Mouse (Mus musculus): ENCODE results near the gene Nfyc. TPM values are rescaled to one million over a fixed set of nuclear protein-coding genes. Genes with fewer than 3 reads are reported as not detected.

Gene Nfyc
- polyA plus RNA-seq, 1 experiment from 2014 or later = 44.8 TPM

- H3K4me1 ChIP-seq (replicated peaks; ENCODE audit: control insufficient read depth, insufficient read depth) = no peaks in the 10 kb centered on the region
- no peaks in the 10 kb centered on the region for H3K27me3 ChIP-seq (ENCODE audit: control insufficient read depth, insufficient read depth, low read length)
- H3K27ac ChIP-seq (replicated peaks) = no peak overlapping the region
- no peaks in the 10 kb centered on the region for H3K9me3 ChIP-seq (ENCODE audit: control insufficient read depth, low read length)
- no peak overlapping the region for H3K9ac ChIP-seq (ENCODE audit: low read length)
- no peak for TF ChIP-seq EP300 (optimal IDR thresholded peaks at IDR 0.05)
- ATAC-seq (ENCODE audit: low FRiP score, low TSS enrichment) (no peak), DNase-seq (ENCODE audit: low spot score) (no peak)
- H3K4me2 ChIP-seq (replicated peaks; ENCODE audit: low read depth) = no peak overlapping the region
- 78% methylated on average over 3 of the region's 3 CpGs for WGBS
- no peaks in the 10 kb centered on the region for H3K36me3 ChIP-seq (ENCODE audit: control insufficient read depth, insufficient read depth, low read length)
- no peak overlapping the region for H3K4me3 ChIP-seq (ENCODE audit: low read depth, low read length)
Measured at GRCm38 (mm10) chr4:120841342-120841741, 10.0 kb upstream of the Nfyc start.

DNA sequence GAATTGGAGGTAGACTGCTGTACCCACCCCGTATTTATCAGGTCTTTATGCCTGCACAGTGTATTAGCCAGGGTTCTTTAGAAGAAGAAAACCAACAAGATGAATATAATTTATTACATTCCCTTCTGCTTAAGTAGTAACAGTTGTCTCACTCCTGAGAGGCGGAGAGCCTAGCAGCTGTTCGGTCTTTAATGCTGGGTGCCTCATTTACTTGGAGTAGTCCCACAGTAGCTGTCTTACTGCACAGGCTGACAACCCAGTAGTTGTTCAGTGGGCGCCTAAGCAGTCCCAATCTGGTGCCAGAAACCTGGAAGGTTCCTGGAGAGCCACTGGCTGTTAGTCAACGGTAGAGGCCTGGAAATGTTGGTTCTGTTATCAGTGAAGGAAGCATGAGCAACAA, 605 bp downstream of the Nfyc start:
- Histone ChIP-seq H3K4me1 (replicated peaks; ENCODE audit: control insufficient read depth, insufficient read depth) (no peaks in the 10 kb centered on the region), H3K4me2 (replicated peaks; ENCODE audit: low read depth) (no peak overlapping the region), H3K9me3 (ENCODE audit: control insufficient read depth, low read length) (no peaks in the 10 kb centered on the region), H3K9ac (ENCODE audit: low read length) (no peak overlapping the region), H3K27me3 (ENCODE audit: control insufficient read depth, insufficient read depth, low read length) (no peaks in the 10 kb centered on the region), H3K4me3 (ENCODE audit: low read depth, low read length) (no peak overlapping the region), H3K36me3 (ENCODE audit: control insufficient read depth, insufficient read depth, low read length) (no peaks in the 10 kb centered on the region), H3K27ac (replicated peaks) (no peak overlapping the region)
- WGBS = 48% methylated on average over 5 of the region's 5 CpGs
- DNase-seq (ENCODE audit: low spot score) = no peak
- TF ChIP-seq CTCF (IDR thresholded peaks at IDR 0.05; ENCODE audit: low read depth) (no peak), EP300 (optimal IDR thresholded peaks at IDR 0.05) (no peak)
- no peak for ATAC-seq (ENCODE audit: low FRiP score, low TSS enrichment)

DNA sequence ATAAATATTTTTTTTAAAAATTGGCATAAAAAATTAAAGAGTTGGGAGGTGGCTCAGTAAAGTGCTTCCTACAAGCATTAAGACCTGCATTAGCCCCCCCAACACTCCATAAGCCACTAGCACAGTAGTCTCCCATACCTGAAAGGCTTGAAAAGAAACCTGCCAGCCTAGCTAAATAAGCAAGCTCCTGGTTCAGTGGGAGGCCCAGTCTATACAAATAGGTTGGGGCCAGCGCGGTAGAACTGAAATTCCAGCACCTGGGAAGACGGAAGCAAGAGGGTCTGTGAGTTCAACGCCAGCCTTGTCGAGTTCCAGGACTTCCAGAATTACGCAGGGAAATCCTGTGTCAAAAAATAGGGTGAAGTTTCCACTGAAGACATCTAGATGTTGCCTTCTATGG, 5.0 kb downstream of the Nfyc start:
- no peak for DNase-seq (ENCODE audit: low spot score)

DNA sequence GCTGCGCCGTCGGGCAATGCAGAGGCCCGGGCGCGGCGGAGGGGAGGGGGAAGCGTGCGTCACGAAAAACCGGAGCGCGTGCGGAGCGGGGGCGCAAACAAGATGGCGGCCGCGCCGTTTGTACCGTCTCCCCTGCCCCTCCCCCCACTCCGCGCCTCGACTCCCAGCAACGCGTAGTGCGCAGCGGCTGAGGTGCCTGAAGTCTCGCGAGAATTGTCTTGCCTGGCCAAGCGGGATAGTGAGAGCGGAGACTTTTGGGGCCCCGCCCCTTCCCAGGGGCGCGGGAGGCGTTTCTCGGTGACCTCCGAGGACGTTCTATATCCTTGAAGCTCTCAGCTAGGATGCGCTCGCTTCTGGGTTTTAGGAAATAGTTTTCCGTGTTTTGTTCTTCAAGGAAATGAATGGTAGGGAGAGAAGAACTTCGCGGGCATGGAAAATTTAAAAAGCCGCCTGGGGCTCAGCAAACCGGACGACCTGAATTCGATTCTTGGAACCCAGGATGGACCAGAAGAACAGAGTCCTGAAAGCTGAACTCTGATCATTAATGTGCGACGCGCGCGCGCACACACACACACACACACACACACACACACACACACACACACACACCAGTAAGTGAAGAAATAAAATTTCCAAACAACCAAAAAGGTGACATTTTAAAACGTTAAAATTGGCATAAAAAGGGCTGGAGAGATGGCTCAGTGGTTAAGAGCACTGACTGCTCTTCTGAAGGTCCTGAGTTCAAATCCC, 5.6 kb downstream of the Nfyc start:
- Histone ChIP-seq H3K36me3 (ENCODE audit: control insufficient read depth, insufficient read depth, low read length) (no peaks in the 10 kb centered on the region), H3K4me2 (replicated peaks; ENCODE audit: low read depth) (peak overlapping the region; percentile 77), H3K27me3 (ENCODE audit: control insufficient read depth, insufficient read depth, low read length) (no peaks in the 10 kb centered on the region), H3K9me3 (ENCODE audit: control insufficient read depth, low read length) (no peaks in the 10 kb centered on the region), H3K4me1 (replicated peaks; ENCODE audit: control insufficient read depth, insufficient read depth) (no peaks in the 10 kb centered on the region), H3K9ac (ENCODE audit: low read length) (peak overlapping the region; percentile 100), H3K4me3 (ENCODE audit: low read depth, low read length) (peak overlapping the region; percentile 81), H3K27ac (replicated peaks) (peak overlapping the region; percentile 100)
- under 1% methylated on average over 37 of the region's 55 CpGs for WGBS
- DNase-seq (ENCODE audit: low spot score) (peak; percentile 99), ATAC-seq (ENCODE audit: low FRiP score, low TSS enrichment) (peak; percentile 97)
- TF ChIP-seq EP300 (optimal IDR thresholded peaks at IDR 0.05) = peak; percentile 98
- TF ChIP-seq CTCF (IDR thresholded peaks at IDR 0.05; ENCODE audit: low read depth) = no peak

More for the DNA sequence above, 5.0 kb downstream of the Nfyc start:
- no peak overlapping the region for H3K4me3 ChIP-seq (ENCODE audit: low read depth, low read length)
- H3K4me1 ChIP-seq (replicated peaks; ENCODE audit: control insufficient read depth, insufficient read depth) = no peaks in the 10 kb centered on the region
- no peaks in the 10 kb centered on the region for H3K27me3 ChIP-seq (ENCODE audit: control insufficient read depth, insufficient read depth, low read length)
- H3K9me3 ChIP-seq (ENCODE audit: control insufficient read depth, low read length) = no peaks in the 10 kb centered on the region
- TF ChIP-seq CTCF (IDR thresholded peaks at IDR 0.05; ENCODE audit: low read depth) (no peak), EP300 (optimal IDR thresholded peaks at IDR 0.05) (no peak)
- H3K36me3 ChIP-seq (ENCODE audit: control insufficient read depth, insufficient read depth, low read length) = no peaks in the 10 kb centered on the region
- no peak overlapping the region for H3K9ac ChIP-seq (ENCODE audit: low read length)
- no peak overlapping the region; the same call in 1 of the 2 replicates for H3K27ac ChIP-seq (replicated peaks)
- WGBS = 89% methylated on average over 6 of the region's 6 CpGs
- no peak for ATAC-seq (ENCODE audit: low FRiP score, low TSS enrichment)
- H3K4me2 ChIP-seq (replicated peaks; ENCODE audit: low read depth) = peak overlapping the region; percentile 45; the same call in 1 of the 2 replicates

DNA sequence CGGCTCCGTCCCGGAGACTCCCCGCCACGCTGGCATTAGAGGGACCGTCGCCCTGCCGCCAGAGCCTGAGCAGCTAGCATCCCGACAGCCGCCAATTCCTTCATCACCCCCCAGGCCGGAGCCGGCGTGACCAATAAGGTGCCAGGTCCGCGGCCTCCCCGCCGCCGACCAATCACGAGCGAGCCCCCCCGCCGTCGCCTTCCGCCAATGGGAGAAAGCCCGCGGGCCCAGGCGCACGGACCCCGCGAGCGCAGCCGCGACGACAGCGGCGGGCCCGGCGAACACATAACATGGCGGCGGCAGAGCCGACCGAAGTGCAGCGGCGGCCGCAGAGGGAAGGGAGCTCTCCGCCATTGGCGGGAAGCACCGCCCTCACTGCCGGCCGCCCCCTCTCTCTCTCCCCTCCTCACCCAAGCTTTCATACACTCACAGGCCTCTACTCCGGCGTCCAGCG, 6.2 kb downstream of the Nfyc start:
- Histone ChIP-seq H3K4me1 (replicated peaks; ENCODE audit: control insufficient read depth, insufficient read depth) (no peaks in the 10 kb centered on the region), H3K27me3 (ENCODE audit: control insufficient read depth, insufficient read depth, low read length) (no peaks in the 10 kb centered on the region), H3K27ac (replicated peaks) (peak overlapping the region; percentile 100), H3K36me3 (ENCODE audit: control insufficient read depth, insufficient read depth, low read length) (no peaks in the 10 kb centered on the region), H3K9me3 (ENCODE audit: control insufficient read depth, low read length) (no peaks in the 10 kb centered on the region), H3K9ac (ENCODE audit: low read length) (peak overlapping the region; percentile 100), H3K4me3 (ENCODE audit: low read depth, low read length) (peak overlapping the region; percentile 81), H3K4me2 (replicated peaks; ENCODE audit: low read depth) (peak overlapping the region; percentile 77)
- TF ChIP-seq EP300 (optimal IDR thresholded peaks at IDR 0.05) (no peak), CTCF (IDR thresholded peaks at IDR 0.05; ENCODE audit: low read depth) (no peak)
- WGBS = under 1% methylated on average over 41 of the region's 53 CpGs
- DNase-seq (ENCODE audit: low spot score) (peak; percentile 96), ATAC-seq (ENCODE audit: low FRiP score, low TSS enrichment) (peak; percentile 95)

GRCm38 (mm10) chr4:120822191-120822911, 9.0 kb downstream of the Nfyc start:
- no peak overlapping the region for H3K4me3 ChIP-seq (ENCODE audit: low read depth, low read length)
- TF ChIP-seq CTCF (IDR thresholded peaks at IDR 0.05; ENCODE audit: low read depth) (no peak), EP300 (optimal IDR thresholded peaks at IDR 0.05) (no peak)

More at GRCm38 (mm10) chr4:120822191-120822911, 9.0 kb downstream of the Nfyc start:
- H3K4me1 ChIP-seq (replicated peaks; ENCODE audit: control insufficient read depth, insufficient read depth) = no peaks in the 10 kb centered on the region; the same call in 1 of the 2 replicates
- H3K4me2 ChIP-seq (replicated peaks; ENCODE audit: low read depth) = no peak overlapping the region
- H3K27ac ChIP-seq (replicated peaks) = no peak overlapping the region
- H3K9me3 ChIP-seq (ENCODE audit: control insufficient read depth, low read length) = no peaks in the 10 kb centered on the region
- no peak for DNase-seq (ENCODE audit: low spot score)
- H3K36me3 ChIP-seq (ENCODE audit: control insufficient read depth, insufficient read depth, low read length) = no peaks in the 10 kb centered on the region
- H3K9ac ChIP-seq (ENCODE audit: low read length) = no peak overlapping the region
- no peaks in the 10 kb centered on the region for H3K27me3 ChIP-seq (ENCODE audit: control insufficient read depth, insufficient read depth, low read length)
- WGBS = 87% methylated on average over 2 of the region's 2 CpGs
- ATAC-seq (ENCODE audit: low FRiP score, low TSS enrichment) = no peak

Measured in stomach, postnatal 0 days (tissue).